Mouse (Mus musculus) stomach, postnatal 0 days (tissue): ENCODE measurements around the gene Unc5cl. TPM values are rescaled to one million over a fixed set of nuclear protein-coding genes. Genes with fewer than 3 reads are reported as not detected.

Source experiments
- ATAC-seq: fragments of 200-750 bp; cut with Nextera tagmentation; 2 replicates; pipeline ENCODE4 v1.8.0; 2017; ENCODE audit not compliant: low FRiP score, low TSS enrichment
- DNase-seq: peaks from one replicate; pipeline ENCODE4 v3.0.0-alpha.2; 2016; ENCODE audit warnings: low spot score
- H3K27ac ChIP-seq: fragments of 300-500 bp; sonication (generic); replicated peaks from 2 replicates; pipeline ENCODE4 v1.5.1; 2014; ENCODE audit warnings: mild to moderate bottlenecking, control low read depth
- H3K27me3 ChIP-seq: fragments of 300-500 bp; sonication (generic); 2 replicates; pipeline ENCODE4 v1.6.1; 2014; ENCODE audit warnings: low read length; ENCODE audit not compliant: control insufficient read depth, insufficient read depth
- H3K36me3 ChIP-seq: fragments of 300-500 bp; sonication (generic); 2 replicates; pipeline ENCODE4 v1.6.1; 2014; ENCODE audit warnings: low read length, mixed read lengths; ENCODE audit not compliant: control insufficient read depth, insufficient read depth
- H3K4me1 ChIP-seq: fragments of 300-500 bp; sonication (generic); replicated peaks from 2 replicates; pipeline ENCODE4 v1.6.1; 2014; ENCODE audit warnings: antibody characterized with exemption; ENCODE audit not compliant: control insufficient read depth, insufficient read depth
- H3K4me2 ChIP-seq: fragments of 300-500 bp; sonication (generic); replicated peaks from 2 replicates; pipeline ENCODE4 v1.6.1; 2014; ENCODE audit warnings: low read depth, mild to moderate bottlenecking, control low read depth, moderate library complexity
- H3K4me3 ChIP-seq: fragments of 300-500 bp; sonication (generic); 2 replicates; pipeline ENCODE4 v1.5.1; 2014; ENCODE audit warnings: low read depth, low read length, control low read depth
- H3K9ac ChIP-seq: fragments of 300-500 bp; sonication (generic); 2 replicates; pipeline ENCODE4 v1.6.1; 2014; ENCODE audit warnings: mild to moderate bottlenecking, low read length, control low read depth, mixed read lengths
- H3K9me3 ChIP-seq: fragments of 300-500 bp; sonication (generic); 2 replicates; pipeline ENCODE4 v1.6.1; 2016; ENCODE audit warnings: low read length; ENCODE audit not compliant: control insufficient read depth
- CTCF ChIP-seq: IDR thresholded peaks from 2 replicates; pipeline ENCODE4 v1.5.1; 2016; ENCODE audit warnings: antibody characterized with exemption, low read depth, mild to moderate bottlenecking, moderate library complexity
- EP300 ChIP-seq: optimal IDR thresholded peaks from 2 replicates; pipeline ENCODE3; 2016; ENCODE audit warnings: antibody characterized with exemption
- WGBS: fragments of 180-500 bp; shearing (Covaris S2); extraction: QIAGEN DNeasy Blood & Tissue Kit; methylation state at CpG from one replicate; pipeline ENCODE4 v1.1.7; 2014; 5-methylcytosine and 5-hydroxymethylcytosine counted together
- polyA plus RNA-seq: library from polyadenylated mRNA; unstranded; fragments of >200 nt; fragmentation: Nextera tagmentation; extraction: Ambion mirVana; gene quantifications from 2 replicates; pipeline ENCODE4 v1.2.1, GENCODE M21; 2015

The Unc5cl gene
- polyA plus RNA-seq, 1 experiment from 2014 or later, result 3.5 TPM

DNA sequence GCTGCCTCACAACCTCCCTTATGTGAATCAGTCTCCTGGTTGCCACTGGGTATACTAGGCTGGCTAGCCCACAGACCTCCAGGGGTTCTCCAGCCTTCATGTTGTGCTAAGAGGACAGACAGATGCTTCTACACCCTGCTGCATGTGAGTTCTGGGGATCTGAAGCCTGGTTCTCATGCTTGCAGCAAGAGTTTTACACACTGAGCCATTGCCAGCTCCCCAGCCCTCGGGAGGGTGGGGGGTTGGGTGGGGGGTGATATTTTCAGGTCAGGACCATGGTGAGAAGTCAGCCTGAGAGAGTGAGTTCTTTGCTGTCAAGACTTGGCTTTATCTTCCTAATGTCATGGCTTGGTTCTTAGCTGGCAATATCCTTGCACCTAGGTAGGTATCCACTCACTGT is 35.9 kb upstream of the Unc5cl start:
- peak overlapping the region; percentile 53; the same call in 1 of the 2 replicates for H3K27ac ChIP-seq
- no peak overlapping the region for H3K9ac ChIP-seq
- TF ChIP-seq CTCF (no peak), EP300 (no peak)
- no peaks in the 10 kb centered on the region for H3K4me1 ChIP-seq
- no peaks in the 10 kb centered on the region for H3K27me3 ChIP-seq
- DNase-seq, result no peak
- no peak overlapping the region for H3K4me3 ChIP-seq
- WGBS, result 73% methylated on average over 1 of the region's 1 CpGs
- no peak for ATAC-seq
- H3K36me3 ChIP-seq, result peaks cover 7% of the 10 kb centered on the region
- H3K9me3 ChIP-seq, result no peaks in the 10 kb centered on the region
- H3K4me2 ChIP-seq, result no peak overlapping the region

DNA sequence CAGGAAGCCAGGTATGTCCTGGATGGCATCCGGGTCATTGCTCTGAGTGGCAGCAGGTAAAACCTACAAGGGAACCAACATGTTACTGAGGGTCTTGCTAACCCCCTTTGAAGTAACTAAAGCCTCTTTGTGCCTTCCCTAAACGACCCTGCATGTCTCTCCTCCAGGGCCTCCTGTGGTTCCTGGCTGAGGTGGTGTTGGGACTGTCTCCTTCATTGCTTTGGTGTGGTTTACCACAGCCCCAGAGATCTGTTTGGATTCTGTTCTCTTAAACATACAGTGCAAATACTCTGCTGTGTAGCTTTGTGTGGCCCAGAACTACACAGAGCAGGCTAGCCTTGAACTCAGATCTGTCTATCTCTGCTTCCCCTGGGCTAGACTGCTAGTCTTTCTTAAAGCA is 35.1 kb upstream of the Unc5cl start:
- DNase-seq (no peak), ATAC-seq (no peak)
- WGBS, result 61% methylated on average over 2 of the region's 2 CpGs
- no peaks in the 10 kb centered on the region for H3K9me3 ChIP-seq
- H3K27ac ChIP-seq, result no peak overlapping the region
- no peak overlapping the region for H3K9ac ChIP-seq
- no peak overlapping the region for H3K4me2 ChIP-seq
- H3K4me3 ChIP-seq, result no peak overlapping the region
- TF ChIP-seq CTCF (no peak), EP300 (no peak)
- H3K27me3 ChIP-seq, result no peaks in the 10 kb centered on the region
- H3K36me3 ChIP-seq, result peaks cover 7% of the 10 kb centered on the region
- H3K4me1 ChIP-seq, result no peaks in the 10 kb centered on the region

DNA sequence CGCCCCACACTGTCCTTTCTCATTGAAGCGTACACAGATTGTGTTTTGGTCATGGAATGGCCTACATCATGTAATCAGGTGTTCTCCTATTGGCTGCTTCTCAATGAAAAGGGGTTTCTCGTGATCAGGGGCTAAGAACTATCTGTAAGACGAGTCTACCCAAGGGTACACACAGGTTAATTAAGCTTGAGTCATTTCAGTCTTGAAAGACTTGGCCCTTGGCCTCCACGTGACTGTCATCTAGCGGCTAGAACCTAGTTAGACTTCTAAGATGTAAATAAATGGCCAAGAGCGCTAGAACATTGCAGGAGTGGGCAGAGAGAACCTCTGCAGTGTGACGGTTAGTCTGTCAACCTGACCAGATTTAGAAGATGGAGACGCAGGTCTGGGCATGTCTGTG is 30.5 kb upstream of the Unc5cl start:
- H3K9me3 ChIP-seq, result no peaks in the 10 kb centered on the region
- no peaks in the 10 kb centered on the region for H3K36me3 ChIP-seq
- H3K4me1 ChIP-seq, result no peaks in the 10 kb centered on the region; the same call in none of the 2 replicates
- H3K4me3 ChIP-seq, result no peak overlapping the region
- no peak overlapping the region for H3K9ac ChIP-seq
- H3K27ac ChIP-seq, result no peak overlapping the region
- TF ChIP-seq EP300, result no peak
- no peak for TF ChIP-seq CTCF
- H3K27me3 ChIP-seq, result no peaks in the 10 kb centered on the region
- no peak for ATAC-seq
- WGBS, result 76% methylated on average over 9 of the region's 9 CpGs
- H3K4me2 ChIP-seq, result no peak overlapping the region
- DNase-seq, result no peak

DNA sequence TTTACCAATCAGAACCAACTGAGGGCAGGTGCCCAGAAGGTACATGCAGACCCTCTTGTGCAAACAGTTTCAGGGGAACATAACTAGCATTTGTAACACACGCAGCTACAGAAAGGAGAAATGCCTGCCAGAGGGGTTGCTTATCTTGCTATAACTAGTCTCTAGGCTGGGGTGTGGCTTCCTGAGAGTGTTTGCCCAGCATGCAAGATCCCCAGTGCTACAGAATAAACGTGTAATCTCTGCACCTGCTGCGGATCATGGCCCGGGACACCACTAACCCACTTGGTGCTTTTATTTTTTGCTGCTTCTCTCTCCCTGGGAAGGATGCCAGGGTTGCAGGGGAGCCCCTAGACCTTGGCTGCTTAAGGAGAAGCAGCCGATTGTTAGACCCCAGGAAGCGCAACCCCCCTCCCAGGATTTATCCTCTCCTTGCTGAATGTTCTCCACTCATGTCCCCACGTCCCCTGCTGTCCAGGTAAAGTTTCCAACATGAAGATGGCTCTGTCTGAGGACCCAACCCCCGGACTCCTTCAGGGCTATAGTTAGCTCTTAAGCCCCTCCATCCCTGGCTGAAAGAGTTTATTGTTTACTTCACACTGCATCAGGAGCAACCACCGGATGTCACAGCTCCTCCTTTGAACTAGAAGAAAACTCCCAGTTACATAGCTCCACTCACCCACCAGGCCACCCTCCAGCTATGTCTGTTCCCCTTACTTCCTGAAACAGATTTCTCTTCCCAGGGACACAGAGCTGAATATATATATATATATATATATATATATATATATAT is 28.7 kb upstream of the Unc5cl start:
- H3K27me3 ChIP-seq, result no peaks in the 10 kb centered on the region
- H3K9me3 ChIP-seq, result no peaks in the 10 kb centered on the region
- H3K27ac ChIP-seq, result peak overlapping the region; percentile 78
- DNase-seq, result peak; percentile 64
- peak; percentile 70 for ATAC-seq
- no peaks in the 10 kb centered on the region; the same call in none of the 2 replicates for H3K4me1 ChIP-seq
- 20% methylated on average over 9 of the region's 9 CpGs for WGBS
- H3K9ac ChIP-seq, result no peak overlapping the region
- no peak overlapping the region for H3K4me3 ChIP-seq
- no peak for TF ChIP-seq EP300
- no peak for TF ChIP-seq CTCF
- H3K4me2 ChIP-seq, result no peak overlapping the region
- H3K36me3 ChIP-seq, result no peaks in the 10 kb centered on the region

DNA sequence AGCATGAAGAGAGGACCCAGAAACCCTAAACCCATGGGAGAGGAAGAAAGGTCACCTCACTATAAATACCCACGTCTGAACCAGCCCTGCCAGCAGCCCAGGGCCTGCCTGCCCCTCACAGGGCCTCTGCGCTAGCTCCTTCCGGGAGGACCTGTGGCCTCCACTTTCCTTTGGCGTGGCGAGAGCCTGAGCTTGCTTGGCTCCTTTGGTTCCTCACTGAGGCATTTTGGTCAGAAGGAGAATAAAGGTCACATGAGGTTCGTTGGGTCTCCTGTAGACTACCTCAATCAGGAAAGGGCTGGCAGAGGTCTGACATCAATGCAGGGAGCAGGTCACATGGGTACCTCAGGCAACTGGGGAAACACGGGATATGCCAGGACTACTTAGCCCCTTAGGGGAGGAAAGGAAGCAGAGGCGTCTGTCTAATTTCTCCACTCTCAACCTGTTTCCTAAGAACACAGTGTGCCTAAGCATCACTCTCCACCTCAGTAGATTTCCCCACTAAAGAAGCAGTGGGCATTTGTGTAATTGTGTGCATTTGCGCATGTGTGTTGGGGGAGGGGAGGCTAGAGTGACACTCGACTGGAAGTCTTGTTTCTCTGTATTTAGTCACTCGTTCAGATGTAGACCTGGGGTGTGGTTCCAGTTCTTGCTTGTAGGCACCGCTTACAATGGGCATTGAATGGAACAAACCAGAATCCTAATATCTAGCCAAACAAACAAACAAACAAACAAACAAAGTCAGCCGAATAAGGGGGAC is 27.5 kb upstream of the Unc5cl start:
- TF ChIP-seq CTCF (no peak), EP300 (no peak)
- ATAC-seq, result peak; percentile 38; the same call in 1 of the 2 replicates
- no peaks in the 10 kb centered on the region for H3K36me3 ChIP-seq
- DNase-seq, result peak; percentile 60
- no peak overlapping the region for H3K4me3 ChIP-seq
- H3K4me2 ChIP-seq, result no peak overlapping the region
- H3K27ac ChIP-seq, result peak overlapping the region; percentile 63
- H3K27me3 ChIP-seq, result no peaks in the 10 kb centered on the region
- 52% methylated on average over 13 of the region's 13 CpGs for WGBS
- no peak overlapping the region for H3K9ac ChIP-seq
- H3K4me1 ChIP-seq, result peaks cover 3% of the 10 kb centered on the region
- no peaks in the 10 kb centered on the region for H3K9me3 ChIP-seq
